ENCODE assay signal across 13 mouse cellular contexts in the genomic region with DNA sequence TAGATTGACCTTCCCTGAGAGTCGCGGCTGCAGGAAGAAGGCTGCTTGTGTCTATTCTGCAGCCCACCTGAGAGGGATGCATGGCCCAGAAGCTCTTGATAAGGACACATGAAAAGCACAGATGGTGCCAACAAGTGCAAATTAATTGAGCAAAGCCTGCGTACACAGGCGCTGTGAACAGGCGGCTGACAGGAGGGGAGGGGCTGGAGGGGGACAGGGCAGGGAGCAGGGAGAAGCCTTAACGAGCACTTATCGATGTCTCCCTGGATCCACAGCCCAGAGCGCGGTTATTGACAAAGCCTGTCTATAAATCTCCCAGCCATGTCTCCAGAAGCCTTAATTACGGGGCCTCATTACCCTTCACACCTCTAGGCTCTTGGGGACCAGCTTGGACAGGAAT. TPM values are rescaled to one million over a fixed set of nuclear protein-coding genes. Genes with fewer than 3 reads are reported as not detected.
DNase-seq lines count a peak whose midpoint lies in the region; ATAC-seq lines count a peak whose summit lies in the region.
"Had no signal": no experiment of that assay in that cellular context is flagged by ENCODE, and none has a peak within 500 bp of the region (broad histone marks: within the 10 kb centered on the region; RNA-seq: fewer than 3 reads in every experiment).

No protein-coding gene starts in this region.

- peak; percentile 37 for DNase-seq in forebrain, embryonic 10.5 days (ENCODE audit: extremely low spot score, low spot score)
- DNase-seq in limb, embryonic 11.5 days (ENCODE audit: low spot score), result peak; percentile 28
- no peak for DNase-seq in kidney, adult 9 months
- no peak for DNase-seq in liver, embryonic 11.5 days (ENCODE audit: low spot score)
- DNase-seq in ovary, postnatal 36 days (ENCODE audit: low spot score), result no peak
- DNase-seq: adrenal gland, postnatal 25 days; cerebellum, adult 11-12 months; kidney, postnatal 10 days; lung, adult 18-20 months; spleen, adult 18-20 months had no signal

- peaks cover 65% of the 10 kb centered on the region for H3K27me3 ChIP-seq in forebrain, embryonic 10.5 days (ENCODE audit: poor library complexity, severe bottlenecking)
- H3K27me3 ChIP-seq in forebrain, embryonic 15.5 days, result no peaks in the 10 kb centered on the region
- 0 out of 2 replicates have a peak, but pooled peaks cover 2% of the 10 kb centered on the region for H3K27me3 ChIP-seq in limb, embryonic 11.5 days (ENCODE audit: control insufficient read depth, insufficient read depth, low read length)
- peaks cover 4% of the 10 kb centered on the region; the same call in 1 of the 2 replicates for H3K27me3 ChIP-seq in neural tube, embryonic 12.5 days (replicated peaks)
- H3K27me3 ChIP-seq in liver, embryonic 11.5 days (replicated peaks; ENCODE audit: control insufficient read depth, insufficient read depth, low read length), result peaks cover 18% of the 10 kb centered on the region

- H3K9ac ChIP-seq in forebrain, embryonic 15.5 days (replicated peaks), result no peak overlapping the region
- no peak overlapping the region for H3K9ac ChIP-seq in limb, embryonic 11.5 days (ENCODE audit: low read length)
- no peak overlapping the region for H3K9ac ChIP-seq in neural tube, embryonic 12.5 days
- no peak overlapping the region for H3K9ac ChIP-seq in liver, embryonic 11.5 days (ENCODE audit: low read depth, low read length)

- ATAC-seq in forebrain, embryonic 15.5 days (replicated peaks), result peak; percentile 59
- no peak for ATAC-seq in limb, embryonic 11.5 days (ENCODE audit: insufficient number of reproducible peaks, low FRiP score, low TSS enrichment, low read depth)
- ATAC-seq in neural tube, embryonic 12.5 days (ENCODE audit: low FRiP score, low read depth), result peak; percentile 41; the same call in 1 of the 2 replicates
- no peak for ATAC-seq in liver, embryonic 11.5 days (replicated peaks; ENCODE audit: low FRiP score)

- H3K36me3 ChIP-seq in forebrain, embryonic 10.5 days (replicated peaks), result no peaks in the 10 kb centered on the region
- no peaks in the 10 kb centered on the region for H3K36me3 ChIP-seq in forebrain, embryonic 15.5 days
- H3K36me3 ChIP-seq in limb, embryonic 11.5 days (ENCODE audit: control insufficient read depth, insufficient read depth, low read length), result no peaks in the 10 kb centered on the region
- no peaks in the 10 kb centered on the region for H3K36me3 ChIP-seq in neural tube, embryonic 12.5 days
- H3K36me3 ChIP-seq in liver, embryonic 11.5 days (ENCODE audit: control insufficient read depth, insufficient read depth, low read length), result no peaks in the 10 kb centered on the region

- H3K4me1 ChIP-seq in forebrain, embryonic 10.5 days, result peaks cover 100% of the 10 kb centered on the region
- H3K4me1 ChIP-seq in forebrain, embryonic 15.5 days, result peaks cover 92% of the 10 kb centered on the region
- H3K4me1 ChIP-seq in limb, embryonic 11.5 days (ENCODE audit: control insufficient read depth, insufficient read depth, low read length), result peaks cover 31% of the 10 kb centered on the region
- peaks cover 89% of the 10 kb centered on the region for H3K4me1 ChIP-seq in neural tube, embryonic 12.5 days
- H3K4me1 ChIP-seq in liver, embryonic 11.5 days (replicated peaks; ENCODE audit: control insufficient read depth, insufficient read depth, low read length), result peaks cover 4% of the 10 kb centered on the region

- no peak overlapping the region for H3K4me2 ChIP-seq in forebrain, embryonic 15.5 days (replicated peaks)
- H3K4me2 ChIP-seq in limb, embryonic 11.5 days (ENCODE audit: low read depth, severe bottlenecking), result no peak overlapping the region
- no peak overlapping the region; the same call in none of the 2 replicates for H3K4me2 ChIP-seq in neural tube, embryonic 12.5 days (replicated peaks)
- no peak overlapping the region for H3K4me2 ChIP-seq in liver, embryonic 11.5 days

- peak overlapping the region; percentile 85 for H3K27ac ChIP-seq in forebrain, embryonic 10.5 days
- peak overlapping the region; percentile 85 for H3K27ac ChIP-seq in forebrain, embryonic 15.5 days (replicated peaks)
- H3K27ac ChIP-seq in limb, embryonic 11.5 days (replicated peaks; ENCODE audit: low read depth, low read length), result no peak overlapping the region
- peak overlapping the region; percentile 26; the same call in 1 of the 2 replicates for H3K27ac ChIP-seq in neural tube, embryonic 12.5 days
- no peak overlapping the region for H3K27ac ChIP-seq in liver, embryonic 11.5 days (ENCODE audit: low read depth, low read length)

- no peak overlapping the region; the same call in 1 of the 2 replicates for H3K4me3 ChIP-seq in forebrain, embryonic 10.5 days
- no peak overlapping the region for H3K4me3 ChIP-seq in forebrain, embryonic 15.5 days
- H3K4me3 ChIP-seq in limb, embryonic 11.5 days (ENCODE audit: low read depth, low read length), result no peak overlapping the region
- H3K4me3 ChIP-seq in neural tube, embryonic 12.5 days, result no peak overlapping the region
- H3K4me3 ChIP-seq in liver, embryonic 11.5 days (ENCODE audit: low read depth, low read length), result no peak overlapping the region
- H3K4me3 ChIP-seq: megakaryocyte, embryonic 14.5 days had no signal

- H3K9me3 ChIP-seq in forebrain, embryonic 10.5 days, result no peaks in the 10 kb centered on the region
- no peaks in the 10 kb centered on the region for H3K9me3 ChIP-seq in forebrain, embryonic 15.5 days
- no peaks in the 10 kb centered on the region for H3K9me3 ChIP-seq in limb, embryonic 11.5 days (ENCODE audit: control insufficient read depth, low read length)
- no peaks in the 10 kb centered on the region for H3K9me3 ChIP-seq in neural tube, embryonic 12.5 days
- H3K9me3 ChIP-seq in liver, embryonic 11.5 days (ENCODE audit: control insufficient read depth, low read length), result no peaks in the 10 kb centered on the region
- H3K9me3 ChIP-seq: megakaryocyte, embryonic 14.5 days had no signal

- 22% methylated on average over 10 of the region's 10 CpGs for WGBS in forebrain, embryonic 10.5 days
- 4% methylated on average over 10 of the region's 10 CpGs for WGBS in forebrain, embryonic 15.5 days
- WGBS in limb, embryonic 11.5 days, result 7% methylated on average over 10 of the region's 10 CpGs
- 8% methylated on average over 10 of the region's 10 CpGs for WGBS in neural tube, embryonic 12.5 days
- whole genome bisulfite sequencing in liver, embryonic 11.5 days, result 37% methylated on average over 10 of the region's 10 CpGs

RNA-seq across cellular contexts. Expression of a gene that starts 18.8 kb away (rescaled TPM):
- 33.0 and 37.1 TPM in 2 replicates for polyA plus RNA-seq in forebrain, embryonic 10.5 days (2016; fragmentation: Nextera tagmentation; extraction: Ambion mirVana)
- 8.7 and 10.8 TPM in 2 replicates for polyA plus RNA-seq in forebrain, embryonic 15.5 days (2015; fragmentation: Nextera tagmentation; extraction: Ambion mirVana)
- polyA plus RNA-seq in limb, embryonic 11.5 days (2014; fragmentation: Nextera tagmentation; extraction: Ambion mirVana), result 53.7 and 57.5 TPM in 2 replicates
- 40.5 and 46.6 TPM in 2 replicates for polyA plus RNA-seq in neural tube, embryonic 12.5 days (2016; fragmentation: Nextera tagmentation; extraction: Ambion mirVana)
- polyA plus RNA-seq in liver, embryonic 11.5 days (2014; fragmentation: Nextera tagmentation; extraction: Ambion mirVana), result 5.9 and 7.2 TPM in 2 replicates

RNA-seq across cellular contexts. Expression of a gene that starts 38.6 kb away (rescaled TPM):
- not detected in 2 replicates for polyA plus RNA-seq in forebrain, embryonic 10.5 days (2016; fragmentation: Nextera tagmentation; extraction: Ambion mirVana)
- 0.31 and 0.45 TPM in 2 replicates for polyA plus RNA-seq in forebrain, embryonic 15.5 days (2015; fragmentation: Nextera tagmentation; extraction: Ambion mirVana)
- 0.12 TPM in 1 of 2 replicates, not detected in the other for polyA plus RNA-seq in limb, embryonic 11.5 days (2014; fragmentation: Nextera tagmentation; extraction: Ambion mirVana)
- 0.17 TPM in 1 of 2 replicates, not detected in the other for polyA plus RNA-seq in neural tube, embryonic 12.5 days (2016; fragmentation: Nextera tagmentation; extraction: Ambion mirVana)
- polyA plus RNA-seq in liver, embryonic 11.5 days (2014; fragmentation: Nextera tagmentation; extraction: Ambion mirVana), result 0.10 TPM in 1 of 2 replicates, not detected in the other

Comparison
In these comparisons a context has a peak if more than half of its experiments do, and no peak if none do; other contexts are left out.
1. DNase-seq: peak in forebrain, embryonic 10.5 days (single experiment) and limb, embryonic 11.5 days (single experiment); none in kidney, adult 9 months (single experiment), liver, embryonic 11.5 days (single experiment) and ovary, postnatal 36 days (single experiment).
2. H3K27ac ChIP-seq: peak in forebrain, embryonic 10.5 days (single experiment), forebrain, embryonic 15.5 days (single experiment) and neural tube, embryonic 12.5 days (single experiment); none in limb, embryonic 11.5 days (single experiment) and liver, embryonic 11.5 days (single experiment).
3. ATAC-seq: peak in forebrain, embryonic 15.5 days (single experiment) and neural tube, embryonic 12.5 days (single experiment); none in limb, embryonic 11.5 days (single experiment) and liver, embryonic 11.5 days (single experiment).